Mouse (Mus musculus): ENCODE results near the gene Rxfp3.

DNA sequence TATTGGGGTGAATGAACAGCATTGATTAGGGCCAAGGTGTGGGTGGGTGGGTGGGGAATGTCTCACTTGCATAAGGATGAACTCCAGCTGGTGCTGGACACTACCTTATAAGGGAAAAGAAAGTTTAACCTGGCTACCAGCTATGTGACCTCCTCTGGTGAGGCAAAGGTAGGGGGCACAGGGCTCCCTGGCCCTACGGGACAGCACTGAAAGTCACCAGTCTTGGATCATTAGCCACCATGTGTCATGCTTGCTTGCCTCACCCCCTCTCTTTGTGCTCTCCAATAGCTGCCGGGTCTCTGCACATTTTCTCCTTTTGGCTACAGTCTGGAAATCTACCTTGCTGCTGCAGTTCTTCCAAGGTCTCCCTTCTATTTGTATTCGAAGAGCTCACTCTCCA is 7.6 kb downstream of the Rxfp3 start:
- TF ChIP-seq EP300 (IDR thresholded peaks at IDR 0.05; ENCODE audit: insufficient read depth, low read depth, low read length) (no peak), CTCF (IDR thresholded peaks at IDR 0.05) (no peak), POLR2A (IDR thresholded peaks at IDR 0.05; ENCODE audit: insufficient read depth, low read depth, low read length) (no peak)
